Mouse (Mus musculus): ENCODE measurements at regions not wholly inside any gene's neighbourhood (a gene's known extent, or its start where the extent isn't known, plus 50 kb on each side); places are given as distances from the start of the nearest gene placed in this dataset.

- DNase-seq (ENCODE audit: low spot score in 2 of 2), result no peak
Observed at GRCm38 (mm10) chr8:128292394-128292793, 66.0 kb upstream of the Nrp1 start.

GRCm38 (mm10) chr8:128296728-128297380 lies 61.5 kb upstream of the Nrp1 start:
- DNase-seq (ENCODE audit: low spot score in 2 of 2), result no peak

GRCm38 (mm10) chr8:128302322-128302721 lies 56.1 kb upstream of the Nrp1 start:
- DNase-seq (ENCODE audit: low spot score in 2 of 2), result no peak
